Mouse (Mus musculus): ENCODE measurements around the gene Gm10488.
"Not testable (repeated sequence)": the region's sequence is repeated elsewhere in the genome, so short reads cannot be mapped to it uniquely, and the experiment has no call there.

Gm10488 gene

GRCm38 (mm10) chrX:29976014-29976413, at the start of gene Gm10488:
Gm10488 (plus strand) TSS chrX:29976314.
- not testable (repeated sequence) for DNase-seq (ENCODE audit: low read depth)

Measured in 416B (cell line).